Mouse (Mus musculus) spleen, adult 2 months (tissue): ENCODE data around the gene Ppp2r2c. TPM values are rescaled to one million over a fixed set of nuclear protein-coding genes. Genes with fewer than 3 reads are reported as not detected.

ENCODE experiments used
- DNase-seq, 2 experiments: peaks; one replicate each; pipeline versions ENCODE4 v3.0.0 to v3.0.0-alpha.2; 2012 to 2021; ENCODE audit warnings: low spot score in 2 of 2, low read depth in 1 of 2
- H3K27ac ChIP-seq: fragments of 200-500 bp; 2 replicates; pipeline ENCODE4 v1.5.1; 2012; ENCODE audit warnings: low read length, inconsistent platforms; ENCODE audit not compliant: insufficient read depth
- H3K27me3 ChIP-seq: fragments of 200-500 bp; 2 replicates; pipeline ENCODE4 v1.6.1; 2012; ENCODE audit warnings: mild to moderate bottlenecking, moderate library complexity, low read length, inconsistent platforms; ENCODE audit not compliant: control insufficient read depth, insufficient read depth
- H3K36me3 ChIP-seq: fragments of 200-500 bp; 2 replicates; pipeline ENCODE4 v1.6.1; 2012; ENCODE audit warnings: mild to moderate bottlenecking, low read length, inconsistent platforms; ENCODE audit not compliant: control insufficient read depth, insufficient read depth
- H3K4me1 ChIP-seq: fragments of 200-500 bp; 2 replicates; pipeline ENCODE4 v1.6.1; 2011; ENCODE audit warnings: inconsistent platforms; ENCODE audit not compliant: control insufficient read depth, insufficient read depth, insufficient read length
- H3K4me3 ChIP-seq: fragments of 200-500 bp; 2 replicates; pipeline ENCODE4 v1.5.1; 2011; ENCODE audit warnings: mild to moderate bottlenecking, inconsistent platforms; ENCODE audit not compliant: insufficient read depth, insufficient read length; ENCODE audit errors: extremely low read depth
- CTCF ChIP-seq: fragments of 200-500 bp; IDR thresholded peaks from 2 replicates; pipeline ENCODE4 v1.5.1; 2011; ENCODE audit warnings: mild to moderate bottlenecking, inconsistent platforms; ENCODE audit not compliant: insufficient read depth, insufficient read length, insufficient replicate concordance; ENCODE audit errors: extremely low read depth
- POLR2A ChIP-seq: fragments of 200-500 bp; IDR thresholded peaks from 2 replicates; pipeline ENCODE4 v1.6.1; 2011; ENCODE audit warnings: low read depth, low read length, inconsistent platforms
- WGBS: fragments of 180-500 bp; shearing (Covaris S2); methylation state at CpG from one replicate; pipeline ENCODE4 v1.1.7; 2018; 5-methylcytosine and 5-hydroxymethylcytosine counted together
- polyA plus RNA-seq: library from polyadenylated mRNA; depleted of rRNA; stranded (reverse); fragments of >200 nt; gene quantifications from 2 replicates; pipeline ENCODE4 v1.2.3, GENCODE M21; 2012

The Ppp2r2c gene
- polyA plus RNA-seq, 1 experiment: 0.05 TPM

DNA sequence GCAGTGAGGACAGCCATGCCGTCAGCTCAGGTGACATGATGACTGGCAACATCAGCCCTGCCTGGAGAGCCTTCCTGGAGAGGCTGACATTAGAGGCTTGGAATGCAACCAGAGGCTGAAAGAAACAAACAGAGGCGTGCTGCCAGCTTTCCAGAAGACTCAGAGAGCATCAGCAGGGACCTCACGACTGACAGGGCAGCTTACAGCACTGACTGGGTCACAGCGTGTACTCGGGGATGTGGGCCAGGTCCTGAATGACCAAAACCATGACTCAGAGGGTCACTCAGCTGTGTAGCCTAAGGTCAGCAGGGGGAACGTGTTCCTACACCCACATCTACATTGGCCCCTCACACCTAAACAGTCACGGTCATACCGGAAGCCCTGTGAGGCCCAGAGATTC, 110.7 kb downstream of the Ppp2r2c start:
- Histone ChIP-seq H3K27me3 (no peaks in the 10 kb centered on the region), H3K36me3 (0 out of 2 replicates have a peak, but pooled peaks cover 2% of the 10 kb centered on the region), H3K27ac (no peak overlapping the region), H3K4me1 (0 out of 2 replicates have a peak, but pooled peaks cover 5% of the 10 kb centered on the region), H3K4me3 (no peak overlapping the region)
- 52% methylated on average over 8 of the region's 8 CpGs for WGBS
- TF ChIP-seq POLR2A: no peak
- TF ChIP-seq CTCF: no peak
- no peak for DNase-seq

DNA sequence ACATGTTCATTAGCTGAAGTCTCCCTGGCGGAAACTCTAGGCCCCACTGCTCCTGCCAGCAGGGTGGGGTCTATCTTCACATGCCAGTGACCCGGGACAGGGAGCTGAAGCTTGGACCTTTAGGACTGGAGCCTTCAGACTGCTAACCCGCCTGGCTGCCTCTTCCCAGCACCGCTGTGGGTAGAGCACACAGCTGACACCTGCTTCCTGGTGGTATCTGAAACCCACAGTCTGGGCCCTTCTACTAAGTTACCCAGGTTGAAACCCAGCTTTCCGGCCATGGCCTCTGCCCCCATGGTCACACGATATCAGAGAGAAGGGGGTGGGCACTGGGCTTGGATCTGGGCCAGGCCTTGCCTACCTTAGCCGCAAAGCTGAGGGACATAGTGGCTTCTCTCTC, 111.3 kb downstream of the Ppp2r2c start:
- Histone ChIP-seq H3K4me3 (no peak overlapping the region), H3K4me1 (0 out of 2 replicates have a peak, but pooled peaks cover 5% of the 10 kb centered on the region), H3K27me3 (no peaks in the 10 kb centered on the region), H3K27ac (0 out of 2 replicates have a peak overlapping the region, but pooled peaks have one; percentile 17), H3K36me3 (0 out of 2 replicates have a peak, but pooled peaks cover 2% of the 10 kb centered on the region)
- DNase-seq: peak in 1 of 2 experiments; percentile 22
- 21% methylated on average over 7 of the region's 7 CpGs for WGBS
- no peak for TF ChIP-seq CTCF
- TF ChIP-seq POLR2A: no peak

DNA sequence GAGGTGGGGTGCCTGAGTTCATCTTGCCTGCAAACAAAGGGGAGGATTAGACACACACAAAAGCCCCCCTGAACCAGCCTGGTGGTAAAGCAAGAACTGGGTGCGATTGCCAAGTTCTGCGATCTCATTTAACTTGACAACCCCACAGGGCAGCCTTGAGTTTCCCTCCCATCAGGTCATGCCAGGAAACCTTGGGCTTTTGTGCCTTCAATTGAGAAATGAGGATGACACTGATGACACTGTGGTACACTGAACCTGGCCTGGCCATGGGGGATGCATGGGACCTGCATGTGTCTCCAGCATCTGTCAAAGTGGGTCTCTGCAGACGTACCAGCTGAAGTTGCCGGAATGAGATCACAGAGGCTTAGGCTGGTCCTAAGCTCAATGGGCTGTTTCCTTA, 114.0 kb downstream of the Ppp2r2c start:
- DNase-seq: no peak
- WGBS: 99% methylated on average over 4 of the region's 4 CpGs
- H3K36me3 ChIP-seq: no peaks in the 10 kb centered on the region
- H3K4me1 ChIP-seq: 0 out of 2 replicates have a peak, but pooled peaks cover 5% of the 10 kb centered on the region
- TF ChIP-seq CTCF (no peak), POLR2A (no peak)
- H3K4me3 ChIP-seq: no peak overlapping the region
- H3K27me3 ChIP-seq: no peaks in the 10 kb centered on the region
- H3K27ac ChIP-seq: no peak overlapping the region

DNA sequence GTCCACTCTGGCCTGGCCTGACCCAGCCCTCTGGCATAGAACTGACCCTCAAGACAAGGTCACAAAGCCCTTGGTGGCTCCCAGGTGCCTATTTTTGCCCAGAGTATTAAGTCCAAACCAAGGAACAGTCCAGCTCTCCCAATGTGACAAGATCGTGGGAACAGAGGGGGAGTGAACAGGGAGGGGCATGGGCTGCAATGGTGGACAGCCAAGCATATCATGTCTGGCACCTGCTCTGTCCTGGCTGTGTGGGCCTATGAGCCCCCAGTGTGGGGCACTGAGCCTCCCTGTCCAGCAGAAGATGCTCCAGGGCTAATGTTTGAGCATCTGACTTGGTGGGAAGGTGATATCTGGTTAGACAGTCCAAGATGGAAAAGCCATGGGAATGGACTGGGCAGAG, 118.3 kb downstream of the Ppp2r2c start:
- WGBS: 79% methylated on average over 1 of the region's 1 CpGs
- Histone ChIP-seq H3K4me1 (peaks cover 2% of the 10 kb centered on the region; the same call in 1 of the 2 replicates), H3K36me3 (no peaks in the 10 kb centered on the region), H3K4me3 (no peak overlapping the region), H3K27me3 (no peaks in the 10 kb centered on the region), H3K27ac (no peak overlapping the region)
- no peak for DNase-seq
- TF ChIP-seq POLR2A (no peak), CTCF (no peak)

GRCm38 (mm10) chr5:36988124-36988780, 119.9 kb downstream of the Ppp2r2c start:
- H3K4me1 ChIP-seq: peaks cover 2% of the 10 kb centered on the region; the same call in 1 of the 2 replicates
- H3K4me3 ChIP-seq: peak overlapping the region; percentile 66
- no peak overlapping the region for H3K27ac ChIP-seq
- no peaks in the 10 kb centered on the region for H3K27me3 ChIP-seq
- DNase-seq: no peak
- no peaks in the 10 kb centered on the region for H3K36me3 ChIP-seq
- no peak for TF ChIP-seq POLR2A
- TF ChIP-seq CTCF: no peak
- WGBS: 19% methylated on average over 24 of the region's 24 CpGs

DNA sequence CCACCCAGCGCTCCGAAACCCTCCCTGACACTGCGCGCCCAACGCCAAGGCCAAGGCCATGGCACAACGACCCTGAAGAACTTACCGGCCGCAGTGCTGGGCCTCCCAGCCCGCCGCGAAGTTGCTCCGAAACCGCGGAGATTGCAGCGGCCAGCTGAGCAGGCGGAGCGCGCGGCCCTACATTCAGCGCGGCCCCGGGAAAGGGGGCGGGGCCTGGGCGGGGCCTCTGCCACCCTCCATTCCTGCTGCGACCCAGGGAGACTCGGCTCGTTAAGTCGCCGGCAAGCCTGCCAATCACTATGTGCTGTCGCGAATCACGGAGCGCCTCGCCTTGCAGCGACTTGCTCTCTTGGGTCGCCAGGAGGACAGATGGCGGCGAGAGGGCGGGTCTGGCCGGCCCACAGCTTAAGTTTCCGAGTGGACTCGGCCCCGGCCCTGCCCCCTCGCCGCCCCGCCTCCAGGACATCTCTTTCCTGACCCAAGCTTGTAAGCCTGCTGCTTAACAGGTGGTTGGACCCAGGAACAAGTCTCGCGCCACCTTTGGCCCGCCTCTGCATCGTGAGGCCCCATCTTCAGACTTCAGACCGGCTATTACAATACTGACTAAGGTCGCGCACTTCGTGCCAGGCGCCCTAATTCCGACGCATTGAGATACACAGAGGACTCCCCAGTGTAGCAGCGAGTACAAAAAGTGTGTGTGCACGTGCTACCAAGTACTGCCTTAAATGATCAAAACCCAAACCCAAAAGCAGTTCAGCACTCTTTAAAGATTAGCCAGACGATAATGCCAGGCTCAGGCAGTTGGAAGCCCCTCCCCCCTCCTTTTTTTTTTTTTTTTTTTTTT, 120.7 kb downstream of the Ppp2r2c start, which contains the start of gene Wfs1:
Gene Wfs1, minus strand, starts transcription at position 425 of the 844 bp plus-strand sequence.
- 1% methylated on average over 60 of the region's 60 CpGs for WGBS
- Histone ChIP-seq H3K27me3 (no peaks in the 10 kb centered on the region), H3K4me3 (peak within 1 kb of the TSS; percentile 66), H3K4me1 (peaks cover 2% of the 10 kb centered on the region; the same call in 1 of the 2 replicates), H3K36me3 (no peaks in the 10 kb centered on the region), H3K27ac (peak within 1 kb of the TSS; percentile 44)
- DNase-seq: peak; percentile 88 to 95
- no peak; the same call in 1 of the 2 replicates for TF ChIP-seq POLR2A
- no peak for TF ChIP-seq CTCF
